Mouse (Mus musculus) brain, embryonic 14.5 days (tissue): Measurements from ENCODE around the gene Olfr1496.

Source experiments
- CTCF ChIP-seq: fragments of 200-500 bp; IDR thresholded peaks from 2 replicates; pipeline ENCODE4 v1.5.1; 2012; ENCODE audit warnings: inconsistent platforms, mild to moderate bottlenecking, moderate library complexity, borderline replicate concordance; ENCODE audit not compliant: insufficient read depth, insufficient read length; ENCODE audit errors: extremely low read depth
- POLR2A ChIP-seq: fragments of 200-500 bp; IDR thresholded peaks from 2 replicates; pipeline ENCODE4 v1.6.1; 2012; ENCODE audit warnings: mild to moderate bottlenecking, inconsistent platforms, borderline replicate concordance; ENCODE audit not compliant: poor library complexity, insufficient read depth, insufficient read length, severe bottlenecking; ENCODE audit errors: extremely low read depth

DNA sequence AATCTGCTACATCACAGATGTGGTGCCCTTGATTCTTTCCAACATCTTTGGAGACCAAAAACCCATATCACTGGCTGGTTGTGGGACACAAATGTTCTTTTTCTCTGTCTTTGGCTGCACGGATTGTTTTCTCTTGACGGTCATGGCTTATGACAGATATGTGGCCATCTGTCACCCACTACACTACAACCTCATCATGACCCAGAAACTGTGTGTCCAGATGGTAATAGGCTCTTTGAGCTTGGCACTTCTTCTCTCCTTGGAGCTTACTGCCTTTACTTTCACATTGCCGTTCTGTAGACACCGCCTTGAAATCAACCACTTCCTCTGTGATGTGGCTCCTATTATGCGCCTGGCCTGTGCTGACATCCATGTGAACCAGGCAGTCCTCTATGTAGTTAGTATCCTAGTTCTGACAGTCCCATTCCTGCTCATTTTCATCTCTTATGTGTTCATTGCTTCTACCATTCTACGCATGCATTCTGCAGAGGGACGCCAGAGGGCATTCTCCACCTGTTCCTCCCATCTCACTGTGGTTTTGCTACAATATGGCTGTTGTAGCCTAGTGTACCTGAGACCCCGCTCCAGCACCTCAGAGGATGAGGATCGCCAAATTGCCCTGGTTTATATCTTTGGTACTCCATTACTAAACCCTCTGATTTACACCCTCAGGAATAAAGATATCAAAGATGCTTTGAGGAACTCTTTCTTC lies 9.0 kb upstream of the Olfr1496 start:
- TF ChIP-seq CTCF, result no peak
- no peak for TF ChIP-seq POLR2A
